Mouse (Mus musculus) right cerebral cortex, postnatal 10 days (tissue): Measurements from ENCODE around the gene Olfr1511.
"Not testable (repeated sequence)": the region's sequence is repeated elsewhere in the genome, so short reads cannot be mapped to it uniquely, and the experiment has no call there.

Experiments used
- DNase-seq, 2 experiments: peaks; one replicate each; pipeline ENCODE4 v3.0.0; 2021; ENCODE audit warnings: low spot score in 2 of 2

The Olfr1511 gene

GRCm38 (mm10) chr14:52397279-52397678 is at the start of gene Olfr1511:
Gene Olfr1511 (minus strand): TSS chr14:52397379.
- no peak for DNase-seq

GRCm38 (mm10) chr14:52442690-52443089 is 45.5 kb upstream of the Olfr1511 start, which contains the start of gene Olfr1509:
Gene Olfr1509 (plus strand): TSS chr14:52442990.
- DNase-seq = no peak

- DNase-seq = no peak
Measured at GRCm38 (mm10) chr14:52427686-52428085, 30.5 kb upstream of the Olfr1511 start.

GRCm38 (mm10) chr14:52414273-52414672 is 17.1 kb upstream of the Olfr1511 start, which contains the start of gene Olfr1510:
Gene Olfr1510 (minus strand): TSS chr14:52414373.
- DNase-seq = no peak

GRCm38 (mm10) chr14:52410142-52410919 is 13.2 kb upstream of the Olfr1511 start:
- DNase-seq = not testable (repeated sequence)

- not testable (repeated sequence) for DNase-seq
Measured at GRCm38 (mm10) chr14:52390084-52390848, 6.9 kb downstream of the Olfr1511 start.

GRCm38 (mm10) chr14:52379068-52379467 is 18.1 kb downstream of the Olfr1511 start, which contains the start of gene Olfr1512:
Gene Olfr1512 (minus strand): TSS chr14:52379168.
- no peak for DNase-seq

- no peak for DNase-seq
Measured at GRCm38 (mm10) chr14:52368741-52369140, 28.4 kb downstream of the Olfr1511 start.

GRCm38 (mm10) chr14:52356308-52356707 is 40.9 kb downstream of the Olfr1511 start, which contains the start of gene Olfr1513:
Gene Olfr1513 (minus strand): TSS chr14:52356408.
- DNase-seq = no peak
